Mouse (Mus musculus) forelimb bud, embryonic 11.5 days (tissue): ENCODE results near the gene Il1rl1.

ENCODE experiments used
- DNase-seq: peaks from one replicate; pipeline ENCODE4 v3.0.0-alpha.2; 2012; ENCODE audit warnings: low read depth, low spot score

The Il1rl1 gene

DNA sequence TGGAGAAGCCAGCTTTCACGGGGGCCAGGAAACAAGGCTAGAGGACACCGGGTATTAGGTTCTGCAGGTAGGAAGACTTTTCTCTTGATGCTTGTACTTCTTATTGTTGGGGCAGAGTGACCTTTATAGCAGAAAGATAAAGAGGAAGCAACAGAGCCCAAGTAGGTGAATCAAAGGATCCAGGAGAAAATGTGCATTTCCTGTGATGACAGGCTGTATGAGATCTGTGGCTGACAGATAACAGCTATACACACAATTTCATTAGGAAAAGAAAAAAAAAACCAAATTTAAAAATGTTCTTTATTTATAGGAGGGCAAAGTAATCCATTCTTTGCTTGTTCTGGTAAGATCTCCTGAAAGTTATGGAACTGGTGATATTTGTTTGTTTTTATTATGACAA, 8.0 kb downstream of the Il1rl1 start:
- no peak for DNase-seq

DNA sequence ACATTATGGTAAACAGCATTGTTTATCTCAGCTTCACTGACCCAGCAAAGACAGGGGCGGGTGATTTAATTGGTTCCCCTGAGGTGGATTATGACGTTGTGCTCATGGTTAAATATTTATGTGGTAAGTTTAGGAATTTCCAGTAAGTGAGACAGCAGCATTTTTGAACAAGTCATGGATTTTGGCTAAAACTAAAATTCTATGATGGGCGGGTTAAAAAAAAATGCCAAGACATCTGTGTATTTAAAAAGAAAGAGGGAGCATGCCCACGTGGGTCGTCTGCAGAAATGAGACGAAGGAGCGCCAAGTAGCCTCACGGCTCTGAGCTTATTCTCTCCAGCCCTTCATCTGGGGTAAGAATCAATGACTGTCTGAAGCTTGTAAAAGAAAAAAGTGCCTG, 10.1 kb downstream of the Il1rl1 start:
- DNase-seq, result no peak

DNA sequence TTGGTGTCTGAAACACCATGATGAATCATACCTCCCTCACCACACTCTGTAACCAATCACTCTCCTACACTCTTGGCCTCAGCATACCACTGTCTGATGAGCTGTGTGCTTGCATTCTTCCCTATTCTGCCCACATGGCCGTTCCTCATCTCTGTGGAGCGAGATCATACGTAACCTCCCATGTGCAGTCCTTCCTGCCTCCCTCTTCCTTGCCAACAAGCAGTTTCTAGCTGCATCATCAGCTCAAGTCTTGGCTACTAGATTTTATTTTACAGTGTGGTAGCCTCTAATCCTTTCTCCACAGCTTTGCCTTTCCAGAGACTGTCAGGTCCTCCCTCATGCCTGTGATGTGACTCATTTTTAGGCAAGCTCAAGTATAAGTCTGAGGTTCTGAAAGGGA, 15.4 kb downstream of the Il1rl1 start:
- DNase-seq, result no peak

- DNase-seq, result no peak
Measured at GRCm38 (mm10) chr1:40465477-40466430, 36.4 kb downstream of the Il1rl1 start, which contains the start of gene Il18r1. Gene Il18r1, plus strand, starts transcription at chr1:40465552.

GRCm38 (mm10) chr1:40467306-40467705, 37.9 kb downstream of the Il1rl1 start:
- DNase-seq, result no peak

- no peak for DNase-seq
Measured at GRCm38 (mm10) chr1:40468805-40469204, 39.4 kb downstream of the Il1rl1 start.

DNA sequence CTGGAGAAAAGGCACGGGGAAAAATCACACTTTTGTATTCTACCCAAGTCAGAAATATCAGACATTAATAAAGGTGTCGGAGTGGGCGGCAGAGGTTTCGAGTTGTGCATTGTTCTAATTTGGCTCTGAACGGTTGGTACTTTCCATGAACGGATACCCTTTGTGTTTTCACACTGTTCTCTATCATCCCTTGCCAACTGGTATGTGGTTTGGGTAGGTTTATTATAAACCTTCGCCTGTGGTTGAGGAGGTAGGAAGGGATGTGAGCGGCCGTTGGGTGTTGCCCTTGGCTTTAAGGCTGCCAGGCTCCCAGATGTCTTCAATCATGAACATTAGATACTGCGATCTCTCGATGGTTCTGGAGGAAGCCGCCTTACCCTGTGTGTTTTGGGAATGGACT, 40.5 kb downstream of the Il1rl1 start:
- no peak for DNase-seq

- DNase-seq, result no peak
Measured at GRCm38 (mm10) chr1:40472401-40472800, 43.0 kb downstream of the Il1rl1 start.

GRCm38 (mm10) chr1:40473640-40474039, 44.3 kb downstream of the Il1rl1 start:
- DNase-seq, result no peak

GRCm38 (mm10) chr1:40474336-40474735, 45.0 kb downstream of the Il1rl1 start:
- DNase-seq, result no peak

DNA sequence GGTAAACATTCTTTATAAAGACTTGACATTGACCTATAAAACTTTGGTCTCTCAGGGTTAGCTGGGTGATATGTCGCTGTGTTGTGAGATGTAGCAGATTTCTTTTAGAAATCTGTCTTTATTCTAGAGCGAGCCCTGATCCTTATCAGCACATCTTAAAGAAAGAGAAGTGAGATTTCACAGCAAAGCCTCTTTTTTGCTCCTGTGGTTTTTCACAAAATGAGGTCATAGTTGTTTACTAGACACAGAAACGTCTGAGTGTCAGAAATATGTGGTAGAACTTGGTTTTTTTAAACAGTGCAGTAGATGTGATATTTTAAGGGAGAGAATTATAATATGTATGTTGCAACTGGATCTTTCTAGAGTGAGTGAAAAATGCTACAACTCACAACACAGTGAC, 46.3 kb downstream of the Il1rl1 start:
- DNase-seq, result no peak

- DNase-seq, result no peak
Measured at GRCm38 (mm10) chr1:40476756-40477155, 47.4 kb downstream of the Il1rl1 start.

DNA sequence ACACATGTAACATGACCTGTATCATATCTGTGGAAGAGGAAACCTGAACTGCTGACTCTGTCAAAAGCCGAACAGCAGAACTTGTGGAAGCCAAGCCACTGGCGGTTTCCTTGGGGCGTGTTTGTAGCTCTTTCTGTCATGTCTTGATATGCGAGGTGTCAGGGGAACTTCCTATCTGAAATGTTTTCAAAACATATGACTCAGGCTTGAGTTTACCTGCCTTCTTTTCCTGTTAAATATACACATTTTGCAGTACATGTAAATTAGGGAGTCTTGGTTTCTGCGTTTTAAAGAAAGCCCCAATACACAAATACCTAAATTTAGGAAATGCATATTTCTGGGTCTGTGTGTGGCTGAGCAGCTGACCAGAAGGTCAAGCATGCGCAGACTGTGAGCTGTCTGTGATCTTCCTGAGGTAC, 50.1 kb downstream of the Il1rl1 start:
- no peak for DNase-seq

DNA sequence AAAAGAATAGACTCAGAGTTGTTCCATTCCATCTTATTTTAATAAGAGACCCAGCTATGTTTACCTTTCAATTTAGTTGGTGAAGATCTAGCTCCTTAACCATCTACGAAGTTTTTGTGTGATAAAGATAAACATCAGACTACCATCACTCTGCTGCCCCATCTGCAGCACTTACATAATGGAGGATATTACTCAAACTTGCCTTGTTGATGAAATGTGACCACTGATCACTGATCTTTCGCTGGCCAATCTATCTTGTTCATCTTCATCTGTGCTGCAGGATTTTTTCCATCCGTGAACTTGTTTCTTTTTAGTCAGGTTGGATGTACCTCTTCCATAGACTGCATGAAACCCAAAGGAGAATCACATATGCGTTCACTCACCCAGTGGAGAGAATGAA, 65.2 kb downstream of the Il1rl1 start:
- DNase-seq, result no peak

- DNase-seq, result no peak
Measured at GRCm38 (mm10) chr1:40499708-40500107, 70.3 kb downstream of the Il1rl1 start.

- DNase-seq, result no peak
Measured at GRCm38 (mm10) chr1:40501126-40501525, 71.8 kb downstream of the Il1rl1 start.

DNA sequence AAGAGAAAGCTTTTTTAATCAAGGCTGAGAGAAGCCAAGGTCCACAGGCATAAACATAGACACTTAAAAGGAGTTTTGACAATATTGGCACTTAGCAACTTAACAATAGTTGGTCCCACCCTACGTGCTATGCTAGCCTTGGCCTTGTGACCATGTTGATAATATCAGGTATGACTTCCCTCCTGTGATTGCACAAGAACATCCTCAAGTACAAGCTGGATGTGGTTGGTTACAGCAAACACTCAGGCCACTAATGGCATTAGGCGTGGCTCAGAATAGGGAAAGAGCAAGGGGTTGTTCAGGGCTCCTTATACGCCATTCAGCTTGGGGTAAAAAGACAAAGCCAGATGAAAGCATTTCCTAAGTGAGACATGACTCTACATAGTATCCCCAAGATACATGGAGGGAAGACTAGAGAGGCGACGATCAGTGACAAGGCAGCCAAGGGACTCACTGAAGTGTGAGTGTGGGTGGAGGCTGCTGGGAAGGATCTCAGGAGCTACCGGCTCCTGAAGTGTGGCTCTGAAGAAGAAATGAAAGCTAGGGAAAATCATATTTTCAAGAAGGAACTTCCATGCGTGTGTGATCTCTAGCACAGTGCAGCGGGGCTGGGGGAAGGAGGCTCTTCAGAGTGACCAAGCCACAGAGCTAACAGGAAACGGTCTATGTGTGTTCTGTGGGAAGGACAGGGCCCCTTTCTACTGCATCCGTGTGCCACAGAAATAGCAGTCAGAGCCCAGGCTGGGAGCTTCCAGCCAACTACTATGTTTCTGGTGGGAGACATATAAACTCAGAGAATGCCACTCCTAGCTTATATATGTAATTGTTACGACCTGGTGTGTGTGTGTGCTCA, 72.4 kb downstream of the Il1rl1 start:
- DNase-seq, result no peak

DNA sequence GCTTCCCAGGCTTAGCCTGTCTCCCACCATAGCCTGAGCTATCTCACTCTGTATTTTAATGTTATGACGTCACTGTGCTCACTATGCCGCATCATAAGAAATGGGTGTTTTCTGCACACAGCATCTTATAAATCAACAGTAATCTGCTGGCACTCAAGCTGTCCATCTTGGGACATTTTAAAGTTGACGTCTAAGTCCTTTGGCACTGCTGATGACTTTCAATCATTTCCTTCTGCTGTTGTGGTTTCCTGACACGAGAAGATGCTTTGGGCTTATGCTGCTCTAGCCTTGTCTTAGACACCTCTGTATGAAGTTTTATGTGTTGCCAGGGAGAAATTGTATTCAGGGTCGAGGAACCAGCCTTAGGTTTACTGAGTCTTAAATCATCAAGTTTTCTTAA, 75.2 kb downstream of the Il1rl1 start:
- DNase-seq, result no peak
